Mouse (Mus musculus): Measurements from ENCODE around the gene Slc36a3. TPM values are rescaled to one million over a fixed set of nuclear protein-coding genes. Genes with fewer than 3 reads are reported as not detected.

Slc36a3 gene
- polyA plus RNA-seq, 1 experiment from 2014 or later, result not detected

- Histone ChIP-seq H3K9me3 (no peaks in the 10 kb centered on the region), H3K27me3 (ENCODE audit: insufficient read depth, poor library complexity, severe bottlenecking) (no peaks in the 10 kb centered on the region), H3K4me3 (no peak overlapping the region), H3K4me1 (replicated peaks) (peaks cover 14% of the 10 kb centered on the region; the same call in 1 of the 2 replicates), H3K36me3 (no peaks in the 10 kb centered on the region), H3K27ac (no peak overlapping the region)
- no peak for DNase-seq (ENCODE audit: low spot score)
- 83% methylated on average over 15 of the region's 15 CpGs for WGBS
Measured at GRCm38 (mm10) chr11:55136770-55137547, 14.5 kb downstream of the Slc36a3 start.

- no peak overlapping the region for H3K27ac ChIP-seq
- peaks cover 10% of the 10 kb centered on the region; the same call in 1 of the 2 replicates for H3K4me1 ChIP-seq (replicated peaks)
- 88% methylated on average over 5 of the region's 5 CpGs for WGBS
- H3K36me3 ChIP-seq, result no peaks in the 10 kb centered on the region
- H3K9me3 ChIP-seq, result no peaks in the 10 kb centered on the region
- DNase-seq (ENCODE audit: low spot score), result no peak
- H3K4me3 ChIP-seq, result no peak overlapping the region
- H3K27me3 ChIP-seq (ENCODE audit: insufficient read depth, poor library complexity, severe bottlenecking), result no peaks in the 10 kb centered on the region
Measured at GRCm38 (mm10) chr11:55134871-55135270, 16.6 kb downstream of the Slc36a3 start.

GRCm38 (mm10) chr11:55134407-55134806, 17.1 kb downstream of the Slc36a3 start:
- no peak overlapping the region for H3K27ac ChIP-seq
- no peak overlapping the region for H3K4me3 ChIP-seq
- H3K9me3 ChIP-seq, result no peaks in the 10 kb centered on the region
- WGBS, result 94% methylated on average over 1 of the region's 1 CpGs
- H3K36me3 ChIP-seq, result no peaks in the 10 kb centered on the region
- peaks cover 6% of the 10 kb centered on the region; the same call in 1 of the 2 replicates for H3K4me1 ChIP-seq (replicated peaks)
- no peaks in the 10 kb centered on the region for H3K27me3 ChIP-seq (ENCODE audit: insufficient read depth, poor library complexity, severe bottlenecking)
- no peak for DNase-seq (ENCODE audit: low spot score)

GRCm38 (mm10) chr11:55133204-55133603, 18.3 kb downstream of the Slc36a3 start:
- 95% methylated on average over 1 of the region's 1 CpGs for WGBS
- no peak overlapping the region for H3K4me3 ChIP-seq
- no peaks in the 10 kb centered on the region for H3K9me3 ChIP-seq
- no peaks in the 10 kb centered on the region for H3K36me3 ChIP-seq
- no peaks in the 10 kb centered on the region for H3K27me3 ChIP-seq (ENCODE audit: insufficient read depth, poor library complexity, severe bottlenecking)
- no peak for DNase-seq (ENCODE audit: low spot score)
- 0 out of 2 replicates have a peak, but pooled peaks cover 1% of the 10 kb centered on the region for H3K4me1 ChIP-seq (replicated peaks)
- H3K27ac ChIP-seq, result no peak overlapping the region

- Histone ChIP-seq H3K4me3 (no peak overlapping the region), H3K4me1 (replicated peaks) (no peaks in the 10 kb centered on the region), H3K27ac (no peak overlapping the region), H3K9me3 (no peaks in the 10 kb centered on the region), H3K27me3 (ENCODE audit: insufficient read depth, poor library complexity, severe bottlenecking) (no peaks in the 10 kb centered on the region), H3K36me3 (no peaks in the 10 kb centered on the region)
- 80% methylated on average over 1 of the region's 1 CpGs for WGBS
- no peak for DNase-seq (ENCODE audit: low spot score)
Measured at GRCm38 (mm10) chr11:55131946-55132345, 19.6 kb downstream of the Slc36a3 start.

GRCm38 (mm10) chr11:55131077-55131742, 20.3 kb downstream of the Slc36a3 start:
- H3K27ac ChIP-seq, result no peak overlapping the region
- H3K9me3 ChIP-seq, result no peaks in the 10 kb centered on the region
- 87% methylated on average over 11 of the region's 11 CpGs for WGBS
- H3K36me3 ChIP-seq, result no peaks in the 10 kb centered on the region
- H3K4me1 ChIP-seq (replicated peaks), result no peaks in the 10 kb centered on the region
- DNase-seq (ENCODE audit: low spot score), result no peak
- no peaks in the 10 kb centered on the region for H3K27me3 ChIP-seq (ENCODE audit: insufficient read depth, poor library complexity, severe bottlenecking)
- no peak overlapping the region for H3K4me3 ChIP-seq

GRCm38 (mm10) chr11:55128411-55128810, 23.1 kb downstream of the Slc36a3 start:
- WGBS, result 88% methylated on average over 3 of the region's 3 CpGs
- H3K36me3 ChIP-seq, result no peaks in the 10 kb centered on the region
- H3K27ac ChIP-seq, result no peak overlapping the region
- H3K27me3 ChIP-seq (ENCODE audit: insufficient read depth, poor library complexity, severe bottlenecking), result no peaks in the 10 kb centered on the region
- no peak overlapping the region for H3K4me3 ChIP-seq
- no peak for DNase-seq (ENCODE audit: low spot score)
- no peaks in the 10 kb centered on the region for H3K9me3 ChIP-seq
- no peaks in the 10 kb centered on the region for H3K4me1 ChIP-seq (replicated peaks)

GRCm38 (mm10) chr11:55127937-55128336, 23.6 kb downstream of the Slc36a3 start:
- H3K27me3 ChIP-seq (ENCODE audit: insufficient read depth, poor library complexity, severe bottlenecking), result no peaks in the 10 kb centered on the region
- H3K27ac ChIP-seq, result no peak overlapping the region
- no peak for DNase-seq (ENCODE audit: low spot score)
- H3K4me3 ChIP-seq, result no peak overlapping the region
- no peaks in the 10 kb centered on the region for H3K9me3 ChIP-seq
- WGBS, result 86% methylated on average over 6 of the region's 6 CpGs
- no peaks in the 10 kb centered on the region for H3K36me3 ChIP-seq
- H3K4me1 ChIP-seq (replicated peaks), result no peaks in the 10 kb centered on the region

GRCm38 (mm10) chr11:55126663-55127062, 24.8 kb downstream of the Slc36a3 start:
- no peaks in the 10 kb centered on the region for H3K4me1 ChIP-seq (replicated peaks)
- no peak overlapping the region for H3K4me3 ChIP-seq
- no peaks in the 10 kb centered on the region for H3K27me3 ChIP-seq (ENCODE audit: insufficient read depth, poor library complexity, severe bottlenecking)
- no peak for DNase-seq (ENCODE audit: low spot score)
- no peak overlapping the region for H3K27ac ChIP-seq
- 85% methylated on average over 3 of the region's 3 CpGs for WGBS
- H3K9me3 ChIP-seq, result no peaks in the 10 kb centered on the region
- no peaks in the 10 kb centered on the region for H3K36me3 ChIP-seq

GRCm38 (mm10) chr11:55121430-55121829, 30.1 kb downstream of the Slc36a3 start:
- H3K27me3 ChIP-seq (ENCODE audit: insufficient read depth, poor library complexity, severe bottlenecking), result no peaks in the 10 kb centered on the region
- DNase-seq (ENCODE audit: low spot score), result no peak
- 91% methylated on average over 1 of the region's 1 CpGs for WGBS
- H3K36me3 ChIP-seq, result no peaks in the 10 kb centered on the region
- H3K27ac ChIP-seq, result no peak overlapping the region
- no peaks in the 10 kb centered on the region for H3K9me3 ChIP-seq
- no peaks in the 10 kb centered on the region for H3K4me1 ChIP-seq (replicated peaks)
- no peak overlapping the region for H3K4me3 ChIP-seq

- WGBS, result 81% methylated on average over 8 of the region's 8 CpGs
- Histone ChIP-seq H3K4me1 (replicated peaks) (no peaks in the 10 kb centered on the region), H3K9me3 (no peaks in the 10 kb centered on the region), H3K27ac (no peak overlapping the region), H3K27me3 (ENCODE audit: insufficient read depth, poor library complexity, severe bottlenecking) (no peaks in the 10 kb centered on the region), H3K4me3 (no peak overlapping the region), H3K36me3 (no peaks in the 10 kb centered on the region)
- DNase-seq (ENCODE audit: low spot score), result no peak
Measured at GRCm38 (mm10) chr11:55120821-55121271, 30.7 kb downstream of the Slc36a3 start.

GRCm38 (mm10) chr11:55120279-55120678, 31.2 kb downstream of the Slc36a3 start:
- Histone ChIP-seq H3K4me1 (replicated peaks) (no peaks in the 10 kb centered on the region), H3K9me3 (no peaks in the 10 kb centered on the region), H3K36me3 (no peaks in the 10 kb centered on the region), H3K4me3 (no peak overlapping the region), H3K27me3 (ENCODE audit: insufficient read depth, poor library complexity, severe bottlenecking) (no peaks in the 10 kb centered on the region), H3K27ac (no peak overlapping the region)
- DNase-seq (ENCODE audit: low spot score), result no peak

- DNase-seq (ENCODE audit: low spot score), result no peak
- H3K27me3 ChIP-seq (ENCODE audit: insufficient read depth, poor library complexity, severe bottlenecking), result no peaks in the 10 kb centered on the region
- H3K9me3 ChIP-seq, result no peaks in the 10 kb centered on the region
- peaks cover 12% of the 10 kb centered on the region for H3K4me1 ChIP-seq (replicated peaks)
- no peak overlapping the region for H3K27ac ChIP-seq
- WGBS, result 89% methylated on average over 2 of the region's 2 CpGs
- H3K4me3 ChIP-seq, result no peak overlapping the region
- no peaks in the 10 kb centered on the region for H3K36me3 ChIP-seq
Measured at GRCm38 (mm10) chr11:55117031-55117430, 34.5 kb downstream of the Slc36a3 start.
